Mouse (Mus musculus): ENCODE data around the gene Gmppa. TPM values are rescaled to one million over a fixed set of nuclear protein-coding genes. Genes with fewer than 3 reads are reported as not detected.

The Gmppa gene
- polyA plus RNA-seq, 2 experiments: 74.9 to 144 TPM

DNA sequence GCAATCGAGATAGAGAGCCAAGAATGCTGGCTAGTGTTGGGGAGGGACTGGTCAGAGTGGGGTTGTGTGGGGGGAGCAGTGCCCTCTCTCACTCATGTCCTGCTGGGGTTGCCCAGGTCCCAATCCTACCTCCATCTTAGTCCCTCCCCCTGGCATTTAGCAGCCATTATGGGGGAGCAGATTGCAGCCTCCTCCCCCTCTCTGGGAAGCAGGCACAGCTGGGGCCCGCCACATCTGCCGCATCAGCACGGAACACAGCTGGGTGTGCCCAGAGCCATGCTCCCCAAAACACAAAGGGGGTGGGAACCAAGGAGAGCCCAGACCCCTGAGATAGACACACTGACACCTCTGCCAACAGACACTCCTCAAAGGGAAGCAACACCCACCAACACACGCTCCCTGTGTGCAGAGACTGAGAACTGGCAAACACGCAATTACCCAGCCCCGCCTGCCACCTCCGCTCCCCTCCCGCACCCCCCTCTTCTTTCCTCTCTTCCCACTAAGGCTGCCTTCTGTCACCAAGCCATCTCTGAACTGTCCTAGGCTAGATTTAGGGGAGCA, 9.5 kb downstream of the Gmppa start:
- WGBS: 4% methylated on average over 9 of the region's 9 CpGs
- no peak; the same call in 1 of the 2 replicates for ATAC-seq (ENCODE audit: low FRiP score, low read depth)
- no peak overlapping the region for H3K4me2 ChIP-seq (replicated peaks; ENCODE audit: low read depth, low read length, severe bottlenecking)
- H3K4me1 ChIP-seq (ENCODE audit: control insufficient read depth, insufficient read depth, low read length): peaks cover 41% of the 10 kb centered on the region
- peaks cover 56% of the 10 kb centered on the region for H3K27me3 ChIP-seq (ENCODE audit: control insufficient read depth, insufficient read depth, low read length)
- H3K9ac ChIP-seq (ENCODE audit: low read depth, low read length, severe bottlenecking): no peak overlapping the region
- peaks cover 20% of the 10 kb centered on the region for H3K36me3 ChIP-seq (ENCODE audit: control insufficient read depth, insufficient read depth, low read length)
- no peak overlapping the region for H3K4me3 ChIP-seq (replicated peaks; ENCODE audit: low read length)
- H3K9me3 ChIP-seq (ENCODE audit: control insufficient read depth, low read length): no peaks in the 10 kb centered on the region
- H3K27ac ChIP-seq (replicated peaks; ENCODE audit: low read depth, low read length): no peak overlapping the region
- DNase-seq (ENCODE audit: low spot score): no peak
- no peak for TF ChIP-seq POLR2A (IDR thresholded peaks at IDR 0.05; ENCODE audit: borderline replicate concordance, extremely low read depth, insufficient read depth, insufficient read length)

DNA sequence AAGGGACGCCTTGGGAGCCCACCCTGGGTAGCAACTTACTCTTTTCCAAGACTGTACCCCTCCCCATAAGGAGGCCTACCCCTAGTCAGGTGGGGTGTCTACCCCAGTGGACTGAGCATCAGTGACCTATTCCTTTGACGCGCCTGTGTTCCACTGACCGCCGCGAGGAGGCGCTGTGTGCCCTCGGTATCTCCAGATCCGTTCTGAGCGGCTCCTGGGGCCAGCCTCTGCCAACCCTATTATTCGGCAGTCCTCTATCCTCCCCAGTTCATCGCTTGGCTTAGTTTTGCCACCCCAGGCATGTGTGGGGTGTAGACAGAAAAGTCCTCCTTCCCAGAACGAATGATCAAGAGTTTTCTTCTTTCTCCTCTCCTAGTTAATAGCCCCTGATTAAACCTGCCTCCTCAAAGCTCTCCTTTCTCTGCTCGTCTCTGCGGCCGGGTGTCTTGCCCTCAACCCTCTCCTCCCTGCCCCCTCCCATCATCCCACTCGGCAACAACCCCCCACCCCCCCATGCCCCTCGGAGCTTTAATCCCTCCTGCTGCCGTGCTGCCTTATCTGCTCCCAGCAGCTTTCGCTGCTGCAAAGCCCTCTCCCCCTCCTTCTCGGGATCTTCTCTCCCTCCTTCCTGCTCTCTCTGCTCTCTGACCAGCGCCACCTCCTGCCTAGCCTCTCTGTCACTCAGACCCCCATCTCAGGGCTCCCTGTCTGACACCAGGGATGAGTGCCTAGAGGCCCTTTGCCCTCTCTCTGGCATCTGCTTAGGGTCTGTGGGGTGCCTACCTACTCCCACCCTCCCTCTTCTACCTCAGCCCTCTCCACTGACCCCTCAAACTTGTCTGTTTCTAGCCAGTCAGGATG, 10.3 kb downstream of the Gmppa start:
- H3K4me3 ChIP-seq (replicated peaks; ENCODE audit: low read length): 0 out of 2 replicates have a peak overlapping the region, but pooled peaks have one; percentile 10
- H3K27ac ChIP-seq (replicated peaks; ENCODE audit: low read depth, low read length): no peak overlapping the region
- peak; percentile 37; the same call in 1 of the 2 replicates for ATAC-seq (ENCODE audit: low FRiP score, low read depth)
- H3K36me3 ChIP-seq (ENCODE audit: control insufficient read depth, insufficient read depth, low read length): peaks cover 16% of the 10 kb centered on the region
- 0 out of 2 replicates have a peak overlapping the region, but pooled peaks have one; percentile 16 for H3K9ac ChIP-seq (ENCODE audit: low read depth, low read length, severe bottlenecking)
- peak overlapping the region; percentile 23; the same call in 1 of the 2 replicates for H3K4me2 ChIP-seq (replicated peaks; ENCODE audit: low read depth, low read length, severe bottlenecking)
- peaks cover 48% of the 10 kb centered on the region for H3K4me1 ChIP-seq (ENCODE audit: control insufficient read depth, insufficient read depth, low read length)
- DNase-seq (ENCODE audit: low spot score): peak; percentile 63
- 1% methylated on average over 22 of the region's 22 CpGs for WGBS
- H3K9me3 ChIP-seq (ENCODE audit: control insufficient read depth, low read length): no peaks in the 10 kb centered on the region
- TF ChIP-seq POLR2A (IDR thresholded peaks at IDR 0.05; ENCODE audit: borderline replicate concordance, extremely low read depth, insufficient read depth, insufficient read length): no peak
- peaks cover 62% of the 10 kb centered on the region for H3K27me3 ChIP-seq (ENCODE audit: control insufficient read depth, insufficient read depth, low read length)

DNA sequence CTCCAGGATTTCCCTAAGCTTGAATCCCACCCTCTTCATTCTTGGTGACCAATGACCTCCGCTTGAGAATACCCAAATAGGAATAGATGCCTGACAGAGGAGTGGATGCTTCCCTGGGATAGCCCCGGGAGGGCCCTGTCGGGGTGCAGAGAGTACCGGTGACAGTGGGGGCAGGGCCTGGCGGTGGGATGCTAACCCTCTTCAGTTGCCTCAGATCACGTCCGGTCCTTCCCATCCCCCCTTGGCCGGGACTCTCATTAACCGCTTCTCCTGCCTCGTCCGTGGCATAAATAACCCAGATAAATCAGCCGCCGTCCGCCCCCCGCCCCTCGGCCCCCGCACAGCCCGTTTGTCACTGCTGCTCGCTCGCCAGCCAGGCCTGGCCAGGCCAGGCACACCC, 10.9 kb downstream of the Gmppa start:
- Histone ChIP-seq H3K4me2 (replicated peaks; ENCODE audit: low read depth, low read length, severe bottlenecking) (no peak overlapping the region), H3K4me3 (replicated peaks; ENCODE audit: low read length) (no peak overlapping the region), H3K9me3 (ENCODE audit: control insufficient read depth, low read length) (no peaks in the 10 kb centered on the region), H3K9ac (ENCODE audit: low read depth, low read length, severe bottlenecking) (no peak overlapping the region), H3K4me1 (ENCODE audit: control insufficient read depth, insufficient read depth, low read length) (peaks cover 48% of the 10 kb centered on the region), H3K27me3 (ENCODE audit: control insufficient read depth, insufficient read depth, low read length) (peaks cover 69% of the 10 kb centered on the region), H3K27ac (replicated peaks; ENCODE audit: low read depth, low read length) (no peak overlapping the region), H3K36me3 (ENCODE audit: control insufficient read depth, insufficient read depth, low read length) (peaks cover 13% of the 10 kb centered on the region)
- ATAC-seq (ENCODE audit: low FRiP score, low read depth) (no peak), DNase-seq (ENCODE audit: low spot score) (no peak)
- 12% methylated on average over 16 of the region's 20 CpGs for WGBS
- no peak for TF ChIP-seq POLR2A (IDR thresholded peaks at IDR 0.05; ENCODE audit: borderline replicate concordance, extremely low read depth, insufficient read depth, insufficient read length)

DNA sequence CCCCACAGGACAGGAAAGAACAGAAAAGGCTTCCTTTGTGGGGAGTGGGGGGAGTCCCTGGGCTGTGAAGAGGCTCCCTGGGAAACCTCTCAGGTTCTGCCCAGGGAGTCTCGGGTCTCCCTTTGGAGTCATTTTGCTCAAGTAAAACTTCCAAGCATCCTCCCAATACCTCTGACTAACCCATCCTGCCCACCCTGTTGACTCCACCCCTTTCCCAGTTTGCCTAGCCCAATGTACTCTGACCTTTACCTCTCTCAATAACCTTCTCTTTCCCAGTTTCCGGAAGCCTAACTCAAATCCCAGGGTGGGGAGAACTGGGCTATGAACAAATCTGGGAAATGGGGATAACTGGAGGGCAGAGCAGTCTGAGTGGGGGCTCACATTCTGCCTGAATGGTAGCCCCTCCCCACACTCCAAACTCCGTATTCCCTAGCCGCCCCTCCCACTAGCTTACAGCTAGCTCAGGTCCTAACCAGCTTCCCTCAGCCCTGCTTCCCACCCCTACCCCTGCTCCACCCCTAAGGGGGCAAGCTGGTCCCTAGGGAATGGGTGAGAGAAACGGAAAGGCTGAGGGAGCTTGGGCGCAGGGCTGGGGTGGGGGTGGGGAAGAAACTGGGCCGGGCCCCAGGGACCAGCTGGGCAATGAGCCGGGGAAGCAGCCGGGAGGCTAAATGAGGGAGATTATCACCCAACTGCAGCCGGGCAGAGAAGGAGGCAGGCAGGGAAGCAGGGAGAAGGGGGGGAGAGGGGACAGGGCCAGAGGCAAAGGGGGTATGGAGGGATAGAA, 11.7 kb downstream of the Gmppa start:
- no peaks in the 10 kb centered on the region for H3K9me3 ChIP-seq (ENCODE audit: control insufficient read depth, low read length)
- H3K27ac ChIP-seq (replicated peaks; ENCODE audit: low read depth, low read length): no peak overlapping the region
- WGBS: 3% methylated on average over 10 of the region's 10 CpGs
- ATAC-seq (ENCODE audit: low FRiP score, low read depth) (no peak), DNase-seq (ENCODE audit: low spot score) (no peak)
- peak overlapping the region; percentile 35 for H3K4me2 ChIP-seq (replicated peaks; ENCODE audit: low read depth, low read length, severe bottlenecking)
- H3K27me3 ChIP-seq (ENCODE audit: control insufficient read depth, insufficient read depth, low read length): peaks cover 77% of the 10 kb centered on the region
- no peak overlapping the region for H3K9ac ChIP-seq (ENCODE audit: low read depth, low read length, severe bottlenecking)
- H3K36me3 ChIP-seq (ENCODE audit: control insufficient read depth, insufficient read depth, low read length): peaks cover 8% of the 10 kb centered on the region; the same call in 1 of the 2 replicates
- peaks cover 48% of the 10 kb centered on the region for H3K4me1 ChIP-seq (ENCODE audit: control insufficient read depth, insufficient read depth, low read length)
- H3K4me3 ChIP-seq (replicated peaks; ENCODE audit: low read length): 0 out of 2 replicates have a peak overlapping the region, but pooled peaks have one; percentile 2
- no peak for TF ChIP-seq POLR2A (IDR thresholded peaks at IDR 0.05; ENCODE audit: borderline replicate concordance, extremely low read depth, insufficient read depth, insufficient read length)

DNA sequence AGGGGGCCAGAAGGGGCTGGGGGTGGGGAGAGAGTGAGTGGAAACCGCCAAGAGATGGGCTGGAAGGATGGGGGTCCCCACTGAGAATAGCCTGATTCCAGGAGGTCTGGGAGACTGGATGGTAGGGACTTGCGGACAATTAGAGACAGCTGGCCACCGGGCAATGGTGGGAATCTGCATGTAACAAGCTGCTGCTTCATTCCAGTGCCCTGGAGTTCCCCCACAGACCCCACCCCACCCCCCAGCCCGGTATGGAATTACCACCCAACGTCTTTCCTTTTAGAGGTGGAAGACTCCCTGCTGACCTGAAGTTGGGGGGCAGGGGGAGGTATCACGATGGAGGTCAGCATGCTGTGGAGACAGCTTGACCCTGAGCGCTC, 12.3 kb downstream of the Gmppa start:
- no peak overlapping the region for H3K4me3 ChIP-seq (replicated peaks; ENCODE audit: low read length)
- ATAC-seq (ENCODE audit: low FRiP score, low read depth) (no peak), DNase-seq (ENCODE audit: low spot score) (no peak)
- no peaks in the 10 kb centered on the region for H3K9me3 ChIP-seq (ENCODE audit: control insufficient read depth, low read length)
- TF ChIP-seq POLR2A (IDR thresholded peaks at IDR 0.05; ENCODE audit: borderline replicate concordance, extremely low read depth, insufficient read depth, insufficient read length): no peak
- 3% methylated on average over 7 of the region's 7 CpGs for WGBS
- H3K27ac ChIP-seq (replicated peaks; ENCODE audit: low read depth, low read length): no peak overlapping the region
- peaks cover 3% of the 10 kb centered on the region; the same call in 1 of the 2 replicates for H3K36me3 ChIP-seq (ENCODE audit: control insufficient read depth, insufficient read depth, low read length)
- H3K9ac ChIP-seq (ENCODE audit: low read depth, low read length, severe bottlenecking): no peak overlapping the region
- H3K4me2 ChIP-seq (replicated peaks; ENCODE audit: low read depth, low read length, severe bottlenecking): peak overlapping the region; percentile 35
- H3K4me1 ChIP-seq (ENCODE audit: control insufficient read depth, insufficient read depth, low read length): peaks cover 48% of the 10 kb centered on the region
- peaks cover 82% of the 10 kb centered on the region for H3K27me3 ChIP-seq (ENCODE audit: control insufficient read depth, insufficient read depth, low read length)

All from limb, embryonic 14.5 days (tissue).